Mouse (Mus musculus): ENCODE results near the gene Trim66.

DNA sequence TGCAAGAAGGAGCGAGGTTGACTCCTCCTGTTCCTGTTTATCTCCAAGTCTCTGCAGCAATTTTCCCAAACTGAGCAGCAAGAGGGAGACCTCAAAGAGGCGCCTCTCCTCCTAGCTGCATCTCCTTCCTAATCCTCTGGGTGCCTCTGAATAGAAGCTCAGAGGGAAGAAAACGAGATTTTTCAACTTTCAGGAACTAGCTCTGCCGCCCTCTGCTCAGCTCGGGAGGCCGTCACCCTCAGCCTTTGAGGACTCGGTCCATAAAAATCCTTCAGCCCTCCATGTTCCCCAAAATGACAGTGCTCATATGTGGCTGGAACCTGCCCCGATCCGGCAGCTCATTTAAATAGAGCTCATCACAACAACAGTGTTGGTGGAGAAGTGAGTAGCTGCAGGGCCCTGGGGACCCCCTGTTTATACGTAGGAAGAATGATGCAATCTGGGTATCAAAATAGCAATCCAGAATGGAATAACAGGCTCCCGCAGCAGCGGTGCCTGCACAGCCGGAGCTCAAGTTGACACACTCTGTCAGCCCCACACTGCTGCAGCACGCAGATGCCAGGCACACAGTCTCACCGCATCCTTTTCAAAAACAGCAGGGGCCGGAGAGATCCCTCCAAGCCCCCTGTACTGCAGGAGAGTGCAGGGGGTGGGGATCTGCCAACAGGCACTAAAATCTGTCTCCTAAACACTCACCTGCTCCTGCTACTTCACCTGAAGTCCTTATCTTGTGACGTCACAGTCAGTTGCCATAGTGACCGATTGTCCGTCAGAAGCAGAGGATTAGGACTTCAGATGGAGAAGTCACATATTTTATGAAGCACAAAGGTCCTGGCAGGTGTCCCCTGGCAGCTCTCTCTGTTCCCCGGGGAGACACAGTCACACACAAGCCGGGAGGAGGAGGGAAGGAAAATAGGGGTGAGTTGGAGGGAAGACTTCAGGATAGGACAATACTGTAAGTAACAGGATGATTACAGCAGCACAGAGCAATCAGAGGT is 14.3 kb downstream of the Trim66 start:
- TF ChIP-seq POLR2A (IDR thresholded peaks at IDR 0.05; ENCODE audit: insufficient read length, low read depth) (no peak), SRF (IDR thresholded peaks at IDR 0.05; ENCODE audit: control insufficient read depth, insufficient read length, low read depth) (no peak), MAX (IDR thresholded peaks at IDR 0.05; ENCODE audit: low read depth) (no peak), CEBPB (IDR thresholded peaks at IDR 0.05; ENCODE audit: insufficient read depth, poor library complexity, severe bottlenecking) (peak; percentile 69; the same call in 1 of the 2 replicates)

Data from myocyte (in vitro differentiated cells).